Mouse (Mus musculus) CD4-positive helper T cell, adult 2 months (primary cell): ENCODE measurements around the gene Tex10.
"Not testable (repeated sequence)": the region's sequence is repeated elsewhere in the genome, so short reads cannot be mapped to it uniquely, and the experiment has no call there.

Experiments
- DNase-seq: peaks from one replicate; pipeline ENCODE4 v3.0.0-alpha.2; 2012; ENCODE audit warnings: low read depth, missing footprints, low spot score

The Tex10 gene

DNA sequence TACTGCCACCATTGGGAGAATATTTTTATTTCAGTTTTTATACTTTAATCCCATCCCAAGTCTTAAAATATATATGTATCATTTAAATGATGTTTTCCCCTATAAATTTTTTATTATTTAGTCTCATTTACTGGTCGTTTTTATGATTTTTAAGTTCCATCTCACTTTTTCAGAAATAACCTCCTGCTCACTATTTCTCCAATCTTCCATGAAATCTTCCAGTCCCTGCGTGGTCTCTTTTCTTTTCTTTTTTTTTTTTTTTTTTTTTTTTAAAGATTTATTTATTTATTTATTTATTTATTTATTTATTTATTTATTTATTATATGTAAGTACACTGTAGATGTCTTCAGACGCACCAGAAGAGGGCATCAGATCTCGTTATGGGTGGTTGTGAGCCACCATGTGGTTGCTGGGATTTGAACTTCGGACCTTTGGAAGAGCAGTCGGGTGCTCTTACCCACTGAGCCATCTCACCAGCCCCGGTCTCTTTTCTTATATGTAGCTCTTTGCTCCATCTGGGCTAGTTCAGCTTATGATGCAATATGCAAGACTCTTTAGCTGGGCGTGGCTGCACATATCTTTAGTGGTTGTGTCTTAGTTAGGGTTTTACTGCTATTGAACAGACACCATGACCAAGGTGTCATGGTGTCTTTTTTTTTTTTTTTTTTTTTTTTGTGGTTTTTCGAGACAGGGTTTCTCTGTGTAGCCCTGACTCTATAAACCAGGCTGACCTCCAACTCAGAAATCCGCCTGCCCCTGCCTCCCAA lies 67.4 kb downstream of the Tex10 start:
- not testable (repeated sequence) for DNase-seq

GRCm38 (mm10) chr4:48403066-48403640 lies 70.1 kb downstream of the Tex10 start:
- DNase-seq: no peak

GRCm38 (mm10) chr4:48396949-48397348 lies 76.3 kb downstream of the Tex10 start:
- DNase-seq: no peak

DNA sequence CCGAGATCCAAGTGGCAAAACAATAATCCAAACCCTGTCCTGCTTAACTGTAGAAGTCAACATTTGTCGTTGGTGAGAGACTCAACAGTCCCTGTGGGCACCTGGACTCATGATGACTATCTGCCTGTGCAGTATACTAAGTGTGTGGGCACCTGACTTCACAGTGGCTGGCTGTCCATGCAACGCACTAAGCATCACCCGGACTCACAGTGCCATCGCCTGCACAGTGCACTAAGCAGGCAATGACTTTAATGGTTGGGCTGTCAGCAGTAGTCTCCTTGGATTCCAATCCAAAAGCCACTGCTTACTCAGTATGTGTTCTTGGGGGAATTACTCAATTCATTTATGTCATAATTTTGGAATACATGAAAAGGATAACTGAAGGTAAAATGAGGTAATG lies 90.8 kb downstream of the Tex10 start:
- DNase-seq: no peak

GRCm38 (mm10) chr4:48380940-48381339 lies 92.3 kb downstream of the Tex10 start:
- DNase-seq: peak; percentile 37
